Mouse (Mus musculus) adrenal gland, adult (tissue): Measurements from ENCODE around the gene Rtn4rl1.
A peak's percentile ranks its signal among the peaks of the same experiment; 100 is the strongest.
"Not testable (repeated sequence)": the region's sequence is repeated elsewhere in the genome, so short reads cannot be mapped to it uniquely, and the experiment has no call there.

ENCODE experiments used
- DNase-seq, 2 experiments: peaks; one replicate each; pipeline ENCODE4 v3.0.0; 2022 to 2023; ENCODE audit warnings: low spot score in 1 of 2; ENCODE audit not compliant: inconsistent age in 2 of 2

Gene Rtn4rl1

DNA sequence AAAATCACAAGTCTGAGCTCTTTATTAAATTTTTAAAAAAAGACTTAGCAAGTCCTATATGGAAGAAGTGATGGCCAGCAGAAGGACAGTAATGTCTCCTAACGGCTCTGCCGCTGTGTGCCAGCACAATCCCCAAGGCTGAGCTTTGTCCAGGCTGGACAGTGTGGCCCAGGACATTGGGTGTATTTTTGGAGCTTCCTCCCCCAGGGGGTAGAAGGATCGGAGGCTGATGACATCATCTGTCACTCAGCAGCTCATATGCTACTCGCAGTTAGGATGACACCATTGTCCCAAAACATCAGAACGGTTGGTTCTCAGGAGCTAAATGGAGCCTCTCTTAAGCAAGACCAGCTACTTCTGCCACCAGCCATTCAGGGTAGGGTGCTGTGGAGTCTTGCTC is 74.9 kb downstream of the Rtn4rl1 start:
- DNase-seq = peak; percentile 84 to 85

DNA sequence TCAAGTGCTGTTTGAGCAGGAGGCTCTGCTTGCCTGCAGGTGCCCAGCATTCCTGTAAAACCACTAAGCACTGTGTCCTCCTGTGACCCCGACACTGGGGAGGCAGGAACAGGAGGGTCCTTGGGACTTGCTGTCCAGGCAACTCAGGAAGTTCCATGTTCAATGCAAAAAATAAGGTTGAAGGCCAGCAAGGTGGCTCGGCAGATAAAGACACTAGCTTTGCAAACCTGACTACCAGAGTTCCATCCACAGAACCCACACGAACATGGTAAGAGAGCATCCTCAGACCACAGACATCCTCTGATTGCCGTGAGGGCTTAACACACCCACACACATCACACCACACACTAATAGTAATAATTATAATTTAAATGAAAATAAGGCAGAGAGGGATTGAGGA is 75.6 kb downstream of the Rtn4rl1 start:
- DNase-seq = peak in 1 of 2 experiments; percentile 55

DNA sequence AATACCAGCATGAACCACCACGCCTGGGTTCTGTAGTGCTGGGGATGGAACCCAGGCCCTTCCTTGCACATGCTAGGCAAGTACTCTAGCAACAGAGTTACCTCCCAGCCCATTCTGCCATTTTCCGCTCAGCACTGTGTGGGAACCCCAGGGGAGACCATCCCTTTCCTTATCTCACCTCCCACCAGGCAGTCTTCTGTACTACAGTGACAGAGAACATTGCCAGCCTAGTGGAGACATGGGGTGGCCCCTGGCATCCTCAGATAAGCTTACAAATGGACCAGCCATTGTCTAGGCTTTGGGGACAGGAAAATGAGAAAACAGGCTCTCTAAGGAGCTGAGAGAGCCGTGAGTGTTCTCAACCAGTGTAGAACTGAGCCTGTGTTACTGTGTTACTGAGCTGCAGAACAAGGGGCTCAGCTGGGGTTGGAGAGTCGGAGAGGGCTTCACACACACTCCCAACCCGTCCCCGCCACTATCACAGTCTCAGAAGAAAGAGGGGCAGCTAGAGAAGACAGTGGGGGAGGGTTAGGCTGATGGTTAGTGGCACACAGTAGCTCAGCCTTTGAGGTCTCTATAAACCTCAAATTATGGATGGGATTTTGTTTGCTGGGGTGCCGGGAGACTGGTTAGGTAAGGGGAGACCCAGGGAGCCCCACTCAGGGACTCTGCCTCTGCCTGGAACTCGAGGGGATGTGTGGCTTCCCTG is 76.8 kb downstream of the Rtn4rl1 start:
- no peak for DNase-seq

DNA sequence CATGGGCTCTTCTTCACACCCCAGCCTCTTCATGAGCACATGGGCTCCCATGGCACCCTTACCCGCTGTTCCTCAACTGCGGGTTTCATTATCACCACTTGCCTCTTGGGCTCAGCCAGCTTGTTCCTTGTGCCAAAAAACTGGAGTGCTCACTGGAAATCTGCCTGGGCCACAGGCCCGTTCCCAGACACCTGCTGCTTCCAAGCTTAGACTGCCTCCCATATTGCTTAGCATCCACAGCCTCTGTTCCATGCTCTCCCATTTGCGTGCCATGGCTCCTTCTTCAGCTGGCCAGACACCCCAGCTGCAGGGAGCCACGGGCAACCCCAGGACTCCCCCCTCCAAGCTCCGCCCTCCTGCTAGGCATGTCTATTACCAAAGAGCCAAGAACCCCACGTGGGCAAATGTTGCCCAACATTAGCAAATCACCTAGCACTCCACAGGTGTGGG is 77.4 kb downstream of the Rtn4rl1 start:
- DNase-seq = peak in 1 of 2 experiments; percentile 48

DNA sequence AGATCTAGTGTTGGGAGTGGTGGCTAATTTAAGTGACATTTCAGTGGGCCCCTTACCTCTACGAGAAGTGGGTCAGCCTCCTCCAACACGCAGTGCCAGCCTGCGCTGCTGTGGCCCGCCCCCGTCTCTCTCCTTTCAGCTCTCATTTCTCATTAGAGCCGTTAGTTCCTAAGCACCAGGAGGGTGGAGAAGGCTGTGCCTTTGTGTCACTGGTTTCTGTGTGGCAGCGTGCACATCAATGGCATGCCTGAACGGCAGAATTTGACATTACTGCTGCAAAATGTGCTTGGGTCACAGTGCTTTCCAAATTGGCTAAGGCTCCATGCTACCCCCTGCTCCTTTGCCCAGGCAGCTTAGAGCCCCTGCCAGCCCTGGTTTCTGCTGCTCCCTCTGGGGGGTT is 79.9 kb downstream of the Rtn4rl1 start:
- DNase-seq = no peak

DNA sequence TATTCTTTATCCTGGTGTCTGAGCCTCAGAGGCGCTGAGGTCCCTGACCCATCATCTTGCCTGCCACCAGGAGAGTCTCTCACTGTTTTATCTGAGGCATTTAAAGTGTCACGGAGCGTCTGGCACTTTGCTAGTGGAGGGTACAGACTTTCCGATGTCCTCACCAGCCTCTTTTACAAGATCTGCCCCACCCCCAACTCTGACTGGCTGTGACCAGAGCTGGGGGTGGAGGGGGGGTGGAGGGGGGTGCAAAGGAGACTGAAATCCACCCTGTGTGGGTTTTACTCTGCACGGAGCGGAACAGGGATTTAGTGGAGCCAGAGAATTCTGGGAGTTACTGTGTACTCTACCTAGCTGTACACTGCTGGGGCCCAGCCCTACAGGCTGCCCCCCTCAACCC is 81.5 kb downstream of the Rtn4rl1 start:
- DNase-seq = no peak

DNA sequence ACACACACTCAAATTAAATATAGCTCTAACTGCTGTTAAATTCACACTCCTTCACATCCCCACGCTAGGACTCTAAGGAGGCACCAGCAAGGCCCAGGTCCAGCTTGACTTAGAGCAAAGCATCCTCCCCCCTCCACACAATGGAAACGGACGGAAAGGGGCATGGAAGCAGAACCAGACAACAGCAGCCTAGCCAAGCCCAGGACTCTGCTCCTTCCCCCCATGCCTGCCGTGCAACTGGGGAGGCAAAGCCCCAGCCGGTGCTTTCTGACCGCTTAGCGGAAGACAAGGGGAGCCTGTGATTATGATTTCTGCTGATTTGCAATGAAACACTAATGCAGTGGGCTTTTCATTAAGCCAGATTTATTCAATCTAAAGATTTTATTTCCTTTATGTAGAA is 84.5 kb downstream of the Rtn4rl1 start:
- no peak for DNase-seq

DNA sequence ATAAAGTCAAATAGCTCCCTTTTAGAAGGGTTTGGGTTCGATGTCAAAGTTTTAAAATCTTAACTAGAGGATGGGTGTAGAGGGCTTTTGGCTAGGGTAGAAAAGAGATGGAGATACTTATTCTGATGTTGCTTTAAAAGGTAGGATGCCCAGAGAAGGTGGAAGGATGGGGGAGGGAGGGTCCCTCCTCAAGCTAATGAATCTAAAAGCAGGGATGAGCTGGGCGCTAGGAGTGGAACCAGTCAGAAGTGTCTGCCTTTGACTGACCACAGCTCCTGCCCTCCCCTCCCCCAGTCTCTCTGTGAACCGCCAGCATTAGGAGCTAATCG is 85.4 kb downstream of the Rtn4rl1 start:
- DNase-seq = no peak

DNA sequence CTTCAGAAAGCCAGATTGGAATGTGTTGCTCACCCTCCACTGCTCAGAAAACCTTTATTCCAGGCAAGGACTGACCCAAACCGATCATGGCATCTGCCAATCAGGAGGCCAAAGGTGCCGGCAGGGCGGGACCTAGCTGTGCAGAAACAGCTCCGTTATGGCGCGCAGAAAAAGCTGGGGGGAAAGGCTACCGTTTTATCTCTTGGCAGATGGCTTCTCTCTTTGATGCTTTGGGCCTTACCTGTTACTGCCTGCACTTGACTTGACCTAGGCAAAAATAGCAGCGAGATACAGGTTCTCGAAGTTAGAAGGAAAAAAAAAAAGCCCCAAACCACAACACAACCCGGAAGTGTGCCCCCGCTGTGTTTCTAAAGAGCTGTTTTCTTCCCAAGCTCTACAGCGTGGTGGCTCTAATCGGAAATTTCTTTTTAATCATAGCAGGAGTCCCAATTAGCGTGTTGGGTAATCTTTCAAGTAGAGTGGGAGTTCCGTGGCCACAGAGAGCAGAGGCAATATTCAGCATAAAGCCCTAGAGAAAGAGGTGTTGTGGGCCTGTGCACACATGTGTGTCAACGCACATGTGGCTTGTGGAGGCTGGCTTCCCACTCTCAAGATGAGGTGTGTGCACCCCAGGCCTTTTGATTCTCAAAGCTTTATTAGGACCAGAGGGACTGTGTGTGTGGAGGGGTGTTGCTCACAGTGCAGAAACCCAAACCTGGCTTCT is 85.9 kb downstream of the Rtn4rl1 start:
- DNase-seq = peak in 1 of 2 experiments; percentile 70

DNA sequence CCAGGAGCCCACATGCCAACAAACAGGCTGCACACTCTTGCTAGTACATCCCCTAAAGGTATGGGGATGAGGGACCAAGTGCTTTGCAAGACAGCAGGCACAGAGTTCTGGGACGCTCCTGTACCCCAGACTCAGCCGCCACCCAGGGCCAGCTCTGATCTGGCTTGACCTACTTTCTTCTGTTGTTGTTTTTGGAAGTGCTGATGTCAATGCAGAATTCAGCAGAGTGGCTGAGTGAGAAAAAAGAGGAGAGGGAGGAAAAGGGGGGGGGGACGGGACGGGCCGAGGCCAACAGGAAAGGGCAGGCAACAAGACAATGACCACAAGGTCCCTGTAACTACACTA is 86.5 kb downstream of the Rtn4rl1 start:
- no peak for DNase-seq

DNA sequence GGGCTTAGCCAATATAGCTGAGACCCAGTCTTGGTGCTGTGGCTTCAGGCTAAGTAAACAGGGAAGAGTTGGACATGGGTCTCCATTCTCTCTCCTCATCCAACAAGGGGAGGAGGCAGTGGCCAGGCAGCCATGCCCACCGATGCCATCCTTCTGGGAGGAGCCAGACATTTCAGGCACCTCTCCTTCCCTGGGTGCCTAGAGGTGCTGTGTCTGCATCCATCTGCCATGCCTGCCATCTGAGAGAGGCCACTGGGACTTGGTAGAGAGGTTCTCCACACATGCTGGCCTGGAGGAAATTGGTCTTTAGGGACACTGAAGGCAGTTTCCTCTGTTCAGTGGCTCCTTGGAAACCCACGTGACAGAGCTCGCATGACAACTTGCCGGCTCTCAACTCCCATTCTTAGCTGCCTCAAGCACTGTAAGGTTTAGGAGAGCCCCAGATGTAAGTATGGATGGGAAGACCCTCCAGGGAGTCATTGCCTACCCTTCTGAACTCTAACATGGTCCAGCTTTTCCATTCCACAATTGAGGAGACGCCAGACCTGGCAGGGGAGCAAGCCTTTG is 86.9 kb downstream of the Rtn4rl1 start:
- peak in 1 of 2 experiments; percentile 55 for DNase-seq

DNA sequence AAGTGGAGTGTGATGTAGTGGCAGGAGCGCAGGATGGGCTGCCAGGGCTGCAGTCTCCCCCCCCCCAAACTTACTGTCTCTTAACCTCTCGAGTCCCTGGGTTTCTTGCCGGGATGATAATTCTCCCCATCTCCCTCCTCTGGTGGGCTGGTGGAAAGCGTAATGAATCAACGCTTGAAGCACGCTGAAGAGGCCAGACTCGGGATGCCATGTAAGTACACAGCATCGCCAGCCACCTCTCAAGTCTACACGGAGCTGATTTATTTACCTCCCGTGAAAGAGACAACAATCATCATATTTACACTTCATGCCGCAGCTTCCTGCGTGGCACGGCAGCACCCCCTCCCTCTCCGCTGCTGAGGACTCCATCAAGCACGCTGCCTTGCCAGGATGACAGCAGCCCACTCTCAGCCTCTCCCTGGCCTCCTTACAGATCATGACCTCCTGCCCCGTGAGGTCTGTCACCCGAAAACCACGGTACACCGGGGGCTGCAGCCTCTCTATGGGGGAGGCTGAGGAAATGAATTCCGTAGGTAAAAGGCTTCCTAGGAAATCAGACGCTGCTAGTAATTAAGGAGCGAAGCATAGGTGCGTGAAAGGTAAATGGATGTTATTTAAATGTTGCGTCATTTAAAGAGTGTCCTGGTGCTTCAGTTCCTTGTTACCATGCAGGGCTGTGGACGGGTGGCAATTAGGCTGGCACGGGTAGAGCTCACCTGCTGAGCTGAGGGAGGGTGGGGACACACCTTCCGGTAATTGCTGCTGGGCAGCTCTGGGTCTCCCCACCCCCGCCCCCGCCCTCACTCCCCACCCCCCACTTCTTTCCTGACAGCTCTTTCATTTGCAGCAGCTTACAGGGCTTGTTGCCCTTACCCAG is 88.0 kb downstream of the Rtn4rl1 start:
- DNase-seq = no peak

DNA sequence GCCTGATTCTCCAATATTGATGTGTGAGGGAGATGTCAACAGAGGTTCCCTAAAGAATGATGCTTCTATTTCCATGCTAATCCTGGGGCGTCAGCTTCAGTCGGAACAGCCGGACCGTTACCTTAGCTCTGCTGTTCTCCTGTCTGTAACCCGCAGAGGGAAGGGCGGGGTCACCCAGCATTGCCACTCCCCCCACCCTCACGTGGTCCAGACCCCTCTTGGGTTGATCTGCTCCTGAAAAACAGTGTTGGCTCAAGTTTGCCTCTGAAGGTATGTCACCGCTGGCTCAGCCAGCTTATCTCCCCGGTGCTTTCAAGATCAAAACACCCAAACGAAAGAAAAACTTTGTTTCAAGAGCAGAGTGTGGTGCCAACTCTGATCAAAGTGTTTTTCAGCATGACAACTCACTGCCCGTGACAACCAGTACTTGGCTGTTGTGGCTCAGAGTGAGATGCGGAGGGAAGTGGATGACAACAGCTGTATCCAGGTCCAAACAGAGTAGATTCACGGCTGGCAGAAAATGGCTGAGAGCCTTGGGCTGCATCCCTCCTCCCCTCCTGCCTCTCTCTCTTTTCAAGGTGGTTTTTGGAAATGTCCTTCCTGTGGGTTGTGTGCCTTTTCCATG is 89.0 kb downstream of the Rtn4rl1 start:
- DNase-seq = peak; percentile 69 to 83

DNA sequence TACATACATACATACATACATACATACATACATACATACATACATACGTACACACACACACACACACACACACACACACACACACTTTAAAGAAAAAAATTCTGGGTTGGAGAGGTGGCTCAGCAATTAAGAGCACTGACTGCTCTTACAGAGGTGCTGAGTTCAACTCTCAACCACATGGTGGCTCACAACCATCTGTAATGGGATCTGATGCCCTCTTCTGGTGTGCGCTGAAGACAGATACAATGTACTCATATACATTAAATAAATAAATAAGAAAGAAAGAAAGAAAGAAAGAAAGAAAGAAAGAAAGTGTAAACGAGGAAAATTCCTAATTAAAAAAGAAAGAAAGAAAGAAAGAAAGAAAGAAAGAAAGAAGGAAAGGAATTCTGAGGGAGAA is 90.2 kb downstream of the Rtn4rl1 start:
- not testable (repeated sequence) for DNase-seq

DNA sequence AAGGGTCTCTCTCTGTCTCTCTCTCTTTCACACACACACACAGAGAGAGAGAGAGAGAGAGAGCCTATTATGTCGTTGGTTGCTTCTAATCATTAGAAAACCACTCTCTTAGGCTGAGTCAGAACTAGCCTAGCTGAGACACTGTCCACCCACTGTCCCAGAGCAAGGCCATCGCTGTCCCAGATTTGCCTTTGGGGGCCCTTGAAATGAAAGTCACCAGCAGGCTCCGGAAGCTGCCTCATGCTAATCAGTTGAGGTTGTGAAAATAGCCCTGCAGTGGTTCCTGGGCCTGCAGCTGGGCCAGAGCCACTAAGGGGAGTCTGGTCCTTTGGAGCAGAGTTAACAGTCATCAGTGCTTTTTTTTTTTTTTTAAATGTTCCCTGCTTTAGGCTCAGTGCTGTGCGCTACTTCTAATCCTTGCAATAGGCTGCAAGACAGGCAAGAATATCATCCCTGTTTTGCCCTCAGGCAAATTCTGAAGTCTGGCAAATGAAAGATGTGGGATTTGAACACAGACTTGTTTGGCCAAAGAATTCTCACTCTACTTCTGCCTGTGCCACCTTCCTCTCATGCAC is 92.4 kb downstream of the Rtn4rl1 start:
- peak; percentile 85 to 91 for DNase-seq

DNA sequence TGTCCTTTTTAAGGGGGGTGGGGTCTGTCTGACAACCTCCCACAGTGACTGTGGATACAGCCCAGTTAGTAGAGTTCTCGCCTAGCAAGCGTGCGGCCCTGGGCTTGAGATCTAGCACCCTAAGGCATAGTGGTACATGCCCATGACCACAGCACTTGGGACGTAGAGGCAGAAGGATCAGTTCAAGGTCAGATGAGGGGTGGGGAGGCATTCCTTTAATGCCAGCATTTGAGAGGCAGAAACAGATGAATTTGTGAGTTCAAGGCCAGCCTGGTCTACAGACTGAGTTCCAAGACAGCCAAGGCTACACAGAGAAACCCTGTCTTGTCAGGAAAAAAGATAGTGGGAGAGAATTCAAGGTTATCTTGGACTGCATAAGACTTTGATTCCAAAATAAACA is 93.3 kb downstream of the Rtn4rl1 start:
- peak; percentile 47 to 81 for DNase-seq

DNA sequence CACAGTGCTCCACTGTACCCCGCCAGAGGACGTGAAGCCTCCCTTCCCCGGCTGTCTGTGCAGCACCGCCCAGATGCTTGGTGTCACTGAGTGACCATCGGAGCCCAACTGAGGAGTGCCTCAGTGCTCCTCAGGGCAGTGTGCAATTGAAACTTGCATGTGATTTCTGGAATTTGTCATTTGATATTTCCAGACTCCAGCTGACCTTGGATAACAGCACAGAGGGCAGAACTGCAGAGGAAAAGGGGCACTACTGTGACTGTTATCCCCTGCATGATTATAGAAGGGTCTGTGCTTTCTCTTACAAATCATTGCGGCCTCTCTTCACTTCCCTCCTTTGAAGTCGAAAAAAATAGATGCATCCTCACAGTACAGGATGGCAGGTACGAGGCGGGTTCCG is 94.4 kb downstream of the Rtn4rl1 start:
- peak; percentile 47 to 75 for DNase-seq

DNA sequence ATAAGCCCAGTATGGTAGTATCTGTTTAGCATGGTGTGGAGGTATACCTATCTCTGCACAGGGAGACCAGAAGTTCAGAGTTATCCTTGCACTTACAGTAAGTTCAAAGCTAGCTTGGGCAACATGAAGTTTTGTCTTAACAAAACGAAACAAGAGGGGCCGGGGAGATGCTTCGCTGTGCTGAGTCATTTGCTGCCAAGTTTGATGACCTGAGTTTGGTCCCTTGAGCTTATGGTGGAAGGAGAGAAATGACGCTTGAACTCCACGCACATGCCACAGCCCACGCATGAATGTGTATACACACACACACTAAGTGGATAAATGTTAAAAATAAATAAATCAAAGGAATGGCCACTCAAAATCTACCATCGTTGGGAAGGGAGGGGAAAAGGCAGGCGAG is 94.9 kb downstream of the Rtn4rl1 start:
- DNase-seq = peak in 1 of 2 experiments; percentile 51

DNA sequence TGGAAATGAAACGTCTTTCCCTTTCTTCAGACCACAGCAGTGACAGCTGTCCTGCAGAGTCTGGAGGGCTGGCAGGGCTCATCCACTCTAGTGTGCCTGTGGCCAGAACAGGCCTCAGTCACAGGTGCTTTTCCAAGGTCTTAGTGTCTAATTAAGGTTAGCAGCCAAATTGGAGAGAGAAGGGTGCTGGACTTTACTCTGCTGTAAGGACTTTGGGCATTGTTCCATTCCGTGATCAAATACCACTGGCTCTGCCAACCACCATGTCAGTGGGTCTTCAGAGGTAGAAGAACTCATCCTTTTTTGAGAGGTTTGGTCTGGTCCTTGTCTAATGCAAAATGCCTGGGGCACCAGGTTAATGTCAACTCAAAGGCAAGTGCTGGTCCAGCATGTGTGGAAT is 95.5 kb downstream of the Rtn4rl1 start:
- no peak for DNase-seq

DNA sequence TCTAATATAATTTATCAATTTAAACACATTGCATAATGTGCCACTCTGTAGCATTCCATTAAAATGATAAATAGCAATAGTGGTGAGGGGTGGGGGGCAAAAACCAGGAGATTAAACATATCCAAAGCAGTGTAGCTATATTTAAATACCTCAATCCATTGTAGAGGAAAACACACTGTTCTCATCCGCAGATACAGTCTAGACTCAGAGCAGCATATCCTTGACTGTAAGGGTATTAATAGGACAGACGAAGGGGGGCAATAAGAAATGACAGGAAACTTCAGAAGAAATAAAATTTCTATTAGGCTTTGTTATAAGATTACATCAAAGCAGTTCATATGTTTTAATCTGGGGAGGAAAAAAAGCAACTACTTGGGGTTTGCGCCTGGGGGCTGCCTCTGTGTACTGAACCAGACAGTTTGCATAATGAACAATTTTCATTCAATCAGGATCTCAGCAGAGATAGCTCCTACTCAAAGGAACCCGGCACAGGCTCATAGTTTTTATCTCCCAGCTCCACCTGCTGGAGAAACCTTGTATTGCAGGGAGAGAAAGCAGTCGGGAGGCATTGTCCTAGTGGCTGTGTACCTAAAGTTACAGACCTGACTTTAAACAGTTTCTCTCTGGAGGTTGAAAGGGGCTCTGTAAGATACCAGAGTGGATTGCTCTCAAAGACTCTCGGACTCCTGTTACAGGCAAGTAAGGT is 97.1 kb downstream of the Rtn4rl1 start:
- DNase-seq = peak; percentile 89 to 98
